Mouse (Mus musculus) limb, embryonic 15.5 days (tissue): ENCODE measurements at regions not wholly inside any gene's neighbourhood (a gene's known extent, or its start where the extent isn't known, plus 50 kb on each side); places are given as distances from the start of the nearest gene placed in this dataset.
A peak's percentile ranks its signal among the peaks of the same experiment; 100 is the strongest.

Experiments
- ATAC-seq: fragments of 200-750 bp; cut with Nextera tagmentation; 2 replicates; pipeline ENCODE4 v1.8.0; 2017; ENCODE audit warnings: low read depth, moderate TSS enrichment; ENCODE audit not compliant: insufficient number of reproducible peaks, low FRiP score, low TSS enrichment
- H3K27ac ChIP-seq: fragments of 300-500 bp; sonication (generic); 2 replicates; pipeline ENCODE4 v1.5.1; 2015; ENCODE audit warnings: moderate library complexity, mild to moderate bottlenecking, inconsistent platforms
- H3K27me3 ChIP-seq: fragments of 300-500 bp; sonication (generic); 2 replicates; pipeline ENCODE4 v1.6.1; 2015; ENCODE audit warnings: inconsistent platforms
- H3K36me3 ChIP-seq: fragments of 300-500 bp; sonication (generic); 2 replicates; pipeline ENCODE4 v1.6.1; 2015; ENCODE audit warnings: inconsistent platforms
- H3K4me1 ChIP-seq: fragments of 300-500 bp; sonication (generic); 2 replicates; pipeline ENCODE4 v1.6.1; 2015; ENCODE audit warnings: inconsistent platforms
- H3K4me2 ChIP-seq: fragments of 300-500 bp; sonication (generic); 2 replicates; pipeline ENCODE4 v1.6.1; 2015; ENCODE audit warnings: mild to moderate bottlenecking, inconsistent platforms
- H3K4me3 ChIP-seq: fragments of 300-500 bp; sonication (generic); 2 replicates; pipeline ENCODE4 v1.5.1; 2015; ENCODE audit warnings: mild to moderate bottlenecking, inconsistent platforms
- H3K9ac ChIP-seq: fragments of 300-500 bp; sonication (generic); 2 replicates; pipeline ENCODE4 v1.6.1; 2015; ENCODE audit warnings: inconsistent platforms
- H3K9me3 ChIP-seq: fragments of 300-500 bp; sonication (generic); 2 replicates; pipeline ENCODE4 v1.6.1; 2016; ENCODE audit warnings: inconsistent platforms
- WGBS: fragments of 180-500 bp; shearing (Covaris S2); methylation state at CpG from one replicate; pipeline ENCODE4 v1.1.7; 2015; 5-methylcytosine and 5-hydroxymethylcytosine counted together

- Histone ChIP-seq H3K36me3 (no peaks in the 10 kb centered on the region), H3K4me2 (no peak overlapping the region), H3K9ac (no peak overlapping the region), H3K4me1 (peaks cover 4% of the 10 kb centered on the region; the same call in 1 of the 2 replicates), H3K27ac (no peak overlapping the region), H3K27me3 (peaks cover 12% of the 10 kb centered on the region), H3K9me3 (no peaks in the 10 kb centered on the region), H3K4me3 (no peak overlapping the region)
- no peak for ATAC-seq
- WGBS: 85% methylated on average over 3 of the region's 3 CpGs
Observed at GRCm38 (mm10) chr13:56021716-56022115, 114.4 kb downstream of the H2afy start.

- Histone ChIP-seq H3K4me2 (no peak overlapping the region), H3K9me3 (no peaks in the 10 kb centered on the region), H3K27me3 (no peaks in the 10 kb centered on the region), H3K9ac (no peak overlapping the region), H3K4me3 (no peak overlapping the region), H3K27ac (no peak overlapping the region), H3K4me1 (peaks cover 4% of the 10 kb centered on the region; the same call in 1 of the 2 replicates), H3K36me3 (no peaks in the 10 kb centered on the region)
- ATAC-seq: no peak
Observed at GRCm38 (mm10) chr13:56014006-56014405, 122.2 kb downstream of the H2afy start.

- H3K36me3 ChIP-seq: no peaks in the 10 kb centered on the region
- 45% methylated on average over 6 of the region's 6 CpGs for WGBS
- H3K4me1 ChIP-seq: peaks cover 4% of the 10 kb centered on the region; the same call in 1 of the 2 replicates
- no peaks in the 10 kb centered on the region for H3K27me3 ChIP-seq
- no peak overlapping the region for H3K9ac ChIP-seq
- ATAC-seq: no peak
- H3K4me3 ChIP-seq: no peak overlapping the region
- H3K27ac ChIP-seq: no peak overlapping the region
- no peaks in the 10 kb centered on the region for H3K9me3 ChIP-seq
- H3K4me2 ChIP-seq: no peak overlapping the region
Observed at GRCm38 (mm10) chr13:56010416-56010815, 125.7 kb downstream of the H2afy start.

- no peak for ATAC-seq
- Histone ChIP-seq H3K9me3 (no peaks in the 10 kb centered on the region), H3K4me2 (no peak overlapping the region), H3K4me3 (no peak overlapping the region), H3K27me3 (no peaks in the 10 kb centered on the region), H3K36me3 (no peaks in the 10 kb centered on the region), H3K27ac (no peak overlapping the region), H3K9ac (no peak overlapping the region), H3K4me1 (peaks cover 22% of the 10 kb centered on the region)
- 71% methylated on average over 2 of the region's 2 CpGs for WGBS
Observed at GRCm38 (mm10) chr13:56006827-56007226, 129.3 kb downstream of the H2afy start.

- ATAC-seq: no peak
- Histone ChIP-seq H3K27me3 (no peaks in the 10 kb centered on the region), H3K9ac (no peak overlapping the region), H3K27ac (no peak overlapping the region), H3K36me3 (no peaks in the 10 kb centered on the region), H3K4me3 (no peak overlapping the region), H3K4me2 (no peak overlapping the region), H3K9me3 (no peaks in the 10 kb centered on the region), H3K4me1 (peaks cover 22% of the 10 kb centered on the region)
- WGBS: 72% methylated on average over 3 of the region's 3 CpGs
Observed at GRCm38 (mm10) chr13:56005746-56006145, 130.4 kb downstream of the H2afy start.

GRCm38 (mm10) chr13:56003724-56004393, 132.3 kb downstream of the H2afy start:
- Histone ChIP-seq H3K9ac (no peak overlapping the region), H3K27me3 (no peaks in the 10 kb centered on the region), H3K4me3 (no peak overlapping the region), H3K9me3 (no peaks in the 10 kb centered on the region), H3K36me3 (no peaks in the 10 kb centered on the region), H3K4me2 (no peak overlapping the region), H3K27ac (peak overlapping the region; percentile 40; the same call in 1 of the 2 replicates), H3K4me1 (peaks cover 18% of the 10 kb centered on the region)
- 39% methylated on average over 18 of the region's 18 CpGs for WGBS
- no peak for ATAC-seq

- Histone ChIP-seq H3K27ac (no peak overlapping the region), H3K27me3 (peaks cover 19% of the 10 kb centered on the region; the same call in 1 of the 2 replicates), H3K4me1 (peaks cover 6% of the 10 kb centered on the region; the same call in 1 of the 2 replicates), H3K4me2 (no peak overlapping the region), H3K9ac (no peak overlapping the region), H3K9me3 (no peaks in the 10 kb centered on the region), H3K36me3 (no peaks in the 10 kb centered on the region), H3K4me3 (no peak overlapping the region)
- WGBS: 48% methylated on average over 4 of the region's 4 CpGs
- no peak for ATAC-seq
Observed at GRCm38 (mm10) chr13:55995255-55995654, 140.9 kb downstream of the H2afy start.

- Histone ChIP-seq H3K27me3 (peaks cover 19% of the 10 kb centered on the region; the same call in 1 of the 2 replicates), H3K4me3 (no peak overlapping the region), H3K9ac (no peak overlapping the region), H3K27ac (no peak overlapping the region), H3K4me1 (peaks cover 6% of the 10 kb centered on the region), H3K9me3 (no peaks in the 10 kb centered on the region), H3K36me3 (no peaks in the 10 kb centered on the region), H3K4me2 (no peak overlapping the region)
- no peak; the same call in 1 of the 2 replicates for ATAC-seq
- WGBS: 63% methylated on average over 2 of the region's 2 CpGs
Observed at GRCm38 (mm10) chr13:55994460-55994859, 141.7 kb downstream of the H2afy start.

- H3K4me3 ChIP-seq: no peak overlapping the region
- peaks cover 9% of the 10 kb centered on the region for H3K4me1 ChIP-seq
- ATAC-seq: no peak
- no peaks in the 10 kb centered on the region for H3K9me3 ChIP-seq
- H3K27ac ChIP-seq: no peak overlapping the region
- H3K27me3 ChIP-seq: peaks cover 15% of the 10 kb centered on the region; the same call in 1 of the 2 replicates
- no peaks in the 10 kb centered on the region for H3K36me3 ChIP-seq
- H3K9ac ChIP-seq: no peak overlapping the region
- 74% methylated on average over 9 of the region's 9 CpGs for WGBS
- no peak overlapping the region for H3K4me2 ChIP-seq
Observed at GRCm38 (mm10) chr13:55992699-55993098, 143.5 kb downstream of the H2afy start.

GRCm38 (mm10) chr13:55991216-55991615, 144.9 kb downstream of the H2afy start:
- ATAC-seq: no peak
- no peak overlapping the region for H3K4me2 ChIP-seq
- H3K4me1 ChIP-seq: peaks cover 9% of the 10 kb centered on the region
- H3K27ac ChIP-seq: no peak overlapping the region
- no peaks in the 10 kb centered on the region for H3K9me3 ChIP-seq
- 77% methylated on average over 14 of the region's 14 CpGs for WGBS
- H3K27me3 ChIP-seq: peaks cover 9% of the 10 kb centered on the region; the same call in 1 of the 2 replicates
- no peaks in the 10 kb centered on the region for H3K36me3 ChIP-seq
- no peak overlapping the region for H3K4me3 ChIP-seq
- H3K9ac ChIP-seq: no peak overlapping the region

- ATAC-seq: no peak
- 89% methylated on average over 6 of the region's 6 CpGs for WGBS
Observed at GRCm38 (mm10) chr13:55990186-55990585, 146.0 kb downstream of the H2afy start.

GRCm38 (mm10) chr13:55989401-55989800, 146.8 kb downstream of the H2afy start:
- no peaks in the 10 kb centered on the region for H3K36me3 ChIP-seq
- WGBS: 32% methylated on average over 7 of the region's 7 CpGs
- H3K4me3 ChIP-seq: no peak overlapping the region
- ATAC-seq: no peak
- peaks cover 15% of the 10 kb centered on the region for H3K27me3 ChIP-seq
- no peaks in the 10 kb centered on the region for H3K9me3 ChIP-seq
- no peak overlapping the region for H3K4me2 ChIP-seq
- H3K9ac ChIP-seq: no peak overlapping the region
- H3K27ac ChIP-seq: no peak overlapping the region
- H3K4me1 ChIP-seq: peaks cover 7% of the 10 kb centered on the region

More at GRCm38 (mm10) chr13:55990186-55990585, 146.0 kb downstream of the H2afy start:
- Histone ChIP-seq H3K27ac (no peak overlapping the region), H3K9ac (no peak overlapping the region), H3K9me3 (no peaks in the 10 kb centered on the region), H3K36me3 (no peaks in the 10 kb centered on the region), H3K27me3 (peaks cover 9% of the 10 kb centered on the region; the same call in 1 of the 2 replicates), H3K4me3 (no peak overlapping the region), H3K4me2 (no peak overlapping the region), H3K4me1 (peaks cover 12% of the 10 kb centered on the region)
